Mouse (Mus musculus): ENCODE results near the gene Polr2e. TPM values are rescaled to one million over a fixed set of nuclear protein-coding genes. Genes with fewer than 3 reads are reported as not detected.

The Polr2e gene
- polyA plus RNA-seq, 1 experiment from 2014 or later: 312 TPM

- DNase-seq (ENCODE audit: low spot score): peak; percentile 73
- Histone ChIP-seq H3K4me1 (peaks cover 38% of the 10 kb centered on the region), H3K27ac (replicated peaks) (peak overlapping the region; percentile 91), H3K9me3 (no peaks in the 10 kb centered on the region), H3K36me3 (replicated peaks) (peaks cover 21% of the 10 kb centered on the region), H3K27me3 (replicated peaks; ENCODE audit: low read depth, poor library complexity, severe bottlenecking) (peaks cover 55% of the 10 kb centered on the region), H3K4me3 (peak overlapping the region; percentile 56)
- 3% methylated on average over 20 of the region's 20 CpGs for WGBS
These were observed 20.0 kb downstream of the Polr2e start for GRCm38 (mm10) chr10:80019471-80020131.

GRCm38 (mm10) chr10:80018739-80019297, 20.8 kb downstream of the Polr2e start:
- 4% methylated on average over 15 of the region's 15 CpGs for WGBS
- H3K36me3 ChIP-seq (replicated peaks): peaks cover 16% of the 10 kb centered on the region
- peak; percentile 52 for DNase-seq (ENCODE audit: low spot score)
- H3K4me3 ChIP-seq: peak overlapping the region; percentile 56
- peak overlapping the region; percentile 91 for H3K27ac ChIP-seq (replicated peaks)
- H3K9me3 ChIP-seq: no peaks in the 10 kb centered on the region
- peaks cover 45% of the 10 kb centered on the region for H3K4me1 ChIP-seq
- peaks cover 63% of the 10 kb centered on the region for H3K27me3 ChIP-seq (replicated peaks; ENCODE audit: low read depth, poor library complexity, severe bottlenecking)

- WGBS: 78% methylated on average over 14 of the region's 14 CpGs
- peak overlapping the region; percentile 31; the same call in 1 of the 2 replicates for H3K4me3 ChIP-seq
- no peaks in the 10 kb centered on the region for H3K9me3 ChIP-seq
- H3K4me1 ChIP-seq: peaks cover 51% of the 10 kb centered on the region
- H3K27me3 ChIP-seq (replicated peaks; ENCODE audit: low read depth, poor library complexity, severe bottlenecking): peaks cover 73% of the 10 kb centered on the region
- H3K36me3 ChIP-seq (replicated peaks): peaks cover 12% of the 10 kb centered on the region
- no peak overlapping the region for H3K27ac ChIP-seq (replicated peaks)
- no peak for DNase-seq (ENCODE audit: low spot score)
These were observed 21.8 kb downstream of the Polr2e start for GRCm38 (mm10) chr10:80017771-80018170.

GRCm38 (mm10) chr10:80017361-80017760, 22.2 kb downstream of the Polr2e start:
- H3K36me3 ChIP-seq (replicated peaks): peaks cover 9% of the 10 kb centered on the region
- no peaks in the 10 kb centered on the region for H3K9me3 ChIP-seq
- H3K4me1 ChIP-seq: peaks cover 51% of the 10 kb centered on the region
- no peak overlapping the region for H3K27ac ChIP-seq (replicated peaks)
- WGBS: 60% methylated on average over 3 of the region's 3 CpGs
- DNase-seq (ENCODE audit: low spot score): no peak
- peaks cover 77% of the 10 kb centered on the region for H3K27me3 ChIP-seq (replicated peaks; ENCODE audit: low read depth, poor library complexity, severe bottlenecking)
- no peak overlapping the region for H3K4me3 ChIP-seq

GRCm38 (mm10) chr10:80016931-80017330, 22.7 kb downstream of the Polr2e start:
- Histone ChIP-seq H3K9me3 (no peaks in the 10 kb centered on the region), H3K4me3 (peak overlapping the region; percentile 13; the same call in 1 of the 2 replicates), H3K4me1 (peaks cover 51% of the 10 kb centered on the region), H3K27me3 (replicated peaks; ENCODE audit: low read depth, poor library complexity, severe bottlenecking) (peaks cover 82% of the 10 kb centered on the region), H3K36me3 (replicated peaks) (peaks cover 4% of the 10 kb centered on the region; the same call in 1 of the 2 replicates), H3K27ac (replicated peaks) (no peak overlapping the region)
- WGBS: 88% methylated on average over 10 of the region's 10 CpGs
- no peak for DNase-seq (ENCODE audit: low spot score)

GRCm38 (mm10) chr10:80016511-80016910, 23.1 kb downstream of the Polr2e start, which contains the start of gene Arhgap45:
Arhgap45 (plus strand) TSS chr10:80016653.
- H3K4me3 ChIP-seq: peak within 1 kb of the TSS; percentile 13; the same call in 1 of the 2 replicates
- peaks cover 86% of the 10 kb centered on the region for H3K27me3 ChIP-seq (replicated peaks; ENCODE audit: low read depth, poor library complexity, severe bottlenecking)
- 65% methylated on average over 11 of the region's 11 CpGs for WGBS
- H3K36me3 ChIP-seq (replicated peaks): 0 out of 2 replicates have a peak, but pooled peaks cover under 1% of the 10 kb centered on the region
- peaks cover 51% of the 10 kb centered on the region for H3K4me1 ChIP-seq
- no peak for DNase-seq (ENCODE audit: low spot score)
- H3K27ac ChIP-seq (replicated peaks): no peak within 1 kb of the TSS
- H3K9me3 ChIP-seq: no peaks in the 10 kb centered on the region

GRCm38 (mm10) chr10:80015583-80015982, 24.0 kb downstream of the Polr2e start:
- Histone ChIP-seq H3K4me1 (peaks cover 46% of the 10 kb centered on the region), H3K36me3 (replicated peaks) (peaks cover 5% of the 10 kb centered on the region), H3K9me3 (peaks cover 7% of the 10 kb centered on the region), H3K27ac (replicated peaks) (no peak overlapping the region), H3K27me3 (replicated peaks; ENCODE audit: low read depth, poor library complexity, severe bottlenecking) (peaks cover 85% of the 10 kb centered on the region), H3K4me3 (no peak overlapping the region)
- 84% methylated on average over 10 of the region's 10 CpGs for WGBS
- no peak for DNase-seq (ENCODE audit: low spot score)

- H3K36me3 ChIP-seq (replicated peaks): peaks cover 13% of the 10 kb centered on the region
- H3K27ac ChIP-seq (replicated peaks): no peak overlapping the region
- no peak overlapping the region; the same call in 1 of the 2 replicates for H3K4me3 ChIP-seq
- WGBS: 18% methylated on average over 28 of the region's 28 CpGs
- H3K27me3 ChIP-seq (replicated peaks; ENCODE audit: low read depth, poor library complexity, severe bottlenecking): peaks cover 78% of the 10 kb centered on the region
- DNase-seq (ENCODE audit: low spot score): no peak
- H3K9me3 ChIP-seq: peaks cover 13% of the 10 kb centered on the region
- H3K4me1 ChIP-seq: peaks cover 37% of the 10 kb centered on the region
These were observed 24.9 kb downstream of the Polr2e start for GRCm38 (mm10) chr10:80014484-80015290.

- 27% methylated on average over 25 of the region's 25 CpGs for WGBS
- H3K27ac ChIP-seq (replicated peaks): no peak overlapping the region
- H3K36me3 ChIP-seq (replicated peaks): peaks cover 17% of the 10 kb centered on the region
- peak overlapping the region; percentile 21; the same call in 1 of the 2 replicates for H3K4me3 ChIP-seq
- no peak for DNase-seq (ENCODE audit: low spot score)
- H3K4me1 ChIP-seq: peaks cover 26% of the 10 kb centered on the region
- peaks cover 67% of the 10 kb centered on the region for H3K27me3 ChIP-seq (replicated peaks; ENCODE audit: low read depth, poor library complexity, severe bottlenecking)
- H3K9me3 ChIP-seq: peaks cover 13% of the 10 kb centered on the region
These were observed 26.0 kb downstream of the Polr2e start for GRCm38 (mm10) chr10:80013609-80014008.

- Histone ChIP-seq H3K27me3 (replicated peaks; ENCODE audit: low read depth, poor library complexity, severe bottlenecking) (peaks cover 53% of the 10 kb centered on the region), H3K9me3 (peaks cover 13% of the 10 kb centered on the region), H3K27ac (replicated peaks) (no peak overlapping the region), H3K36me3 (replicated peaks) (peaks cover 20% of the 10 kb centered on the region), H3K4me1 (peaks cover 33% of the 10 kb centered on the region), H3K4me3 (no peak overlapping the region)
- DNase-seq (ENCODE audit: low spot score): no peak
- 84% methylated on average over 6 of the region's 6 CpGs for WGBS
These were observed 27.9 kb downstream of the Polr2e start for GRCm38 (mm10) chr10:80011740-80012139.

GRCm38 (mm10) chr10:80004233-80004705, 35.3 kb downstream of the Polr2e start:
- Histone ChIP-seq H3K27ac (replicated peaks) (no peak overlapping the region), H3K9me3 (no peaks in the 10 kb centered on the region), H3K27me3 (replicated peaks; ENCODE audit: low read depth, poor library complexity, severe bottlenecking) (peaks cover 67% of the 10 kb centered on the region), H3K4me1 (peaks cover 36% of the 10 kb centered on the region), H3K36me3 (replicated peaks) (peaks cover 5% of the 10 kb centered on the region; the same call in 1 of the 2 replicates), H3K4me3 (no peak overlapping the region)
- WGBS: 94% methylated on average over 8 of the region's 8 CpGs
- DNase-seq (ENCODE audit: low spot score): no peak

Data from embryonic facial prominence, embryonic 10.5 days (tissue).